In the genomic region with DNA sequence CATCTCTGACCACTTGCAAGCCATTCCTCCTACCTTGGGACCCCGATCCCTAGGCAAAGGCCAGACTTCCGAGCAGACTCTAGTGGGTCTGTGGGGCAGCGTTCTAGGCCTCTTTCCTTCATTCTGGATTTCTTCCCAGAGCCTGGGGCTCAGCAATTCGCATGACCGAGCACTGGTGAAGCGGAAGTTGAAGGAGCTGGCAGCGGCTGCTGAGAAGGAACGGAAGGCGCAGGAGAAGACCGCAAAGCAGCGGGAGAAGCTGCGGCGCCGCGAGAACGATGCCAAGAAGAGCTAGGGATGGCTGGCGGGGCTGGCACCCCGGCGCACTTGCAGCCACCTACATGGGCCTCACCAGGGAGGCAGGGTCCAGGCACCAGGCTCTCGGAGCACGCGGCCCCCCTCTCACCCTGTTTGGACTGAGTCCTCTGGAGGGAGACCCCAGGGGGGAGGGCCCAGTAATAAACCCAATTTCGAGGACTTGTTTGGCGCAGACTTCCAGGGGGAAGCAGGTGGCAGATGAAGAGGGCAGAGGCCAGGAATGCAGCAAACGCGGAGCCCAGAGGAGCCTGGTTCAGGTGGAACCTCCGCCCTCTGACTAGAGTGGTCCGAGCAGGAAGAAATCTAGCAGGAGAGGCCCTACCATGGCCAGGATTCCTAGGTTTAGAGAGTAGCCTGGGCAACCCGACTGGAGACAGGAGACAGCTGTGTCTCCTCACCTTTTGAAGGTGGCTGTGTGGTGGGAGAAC, we compare ENCODE assay signal across 9 mouse cellular contexts. TPM values are rescaled to one million over a fixed set of nuclear protein-coding genes. Genes with fewer than 3 reads are reported as not detected.
DNase-seq lines count a peak whose midpoint lies in the region; ATAC-seq and TF ChIP-seq lines count a peak whose summit lies in the region.
"Had no signal": no experiment of that assay in that cellular context is flagged by ENCODE, and none has a peak within 500 bp of the region (broad histone marks: within the 10 kb centered on the region; RNA-seq: fewer than 3 reads in every experiment).

No protein-coding gene starts in this region.

- peaks cover 64% of the 10 kb centered on the region for H3K36me3 ChIP-seq in embryonic facial prominence, embryonic 12.5 days
- H3K36me3 ChIP-seq in embryonic facial prominence, embryonic 10.5 days (replicated peaks), result peaks cover 74% of the 10 kb centered on the region
- H3K36me3 ChIP-seq in midbrain, postnatal 0 days (ENCODE audit: insufficient read depth, low read length), result peaks cover 54% of the 10 kb centered on the region
- H3K36me3 ChIP-seq in midbrain, embryonic 16.5 days (ENCODE audit: control insufficient read depth, insufficient read depth, low read length), result peaks cover 50% of the 10 kb centered on the region
- peaks cover 42% of the 10 kb centered on the region for H3K36me3 ChIP-seq in hindbrain, postnatal 0 days (ENCODE audit: insufficient read depth, low read length)

- no peak for ATAC-seq in embryonic facial prominence, embryonic 12.5 days (ENCODE audit: insufficient number of reproducible peaks, insufficient read depth, low FRiP score, low TSS enrichment)
- ATAC-seq in midbrain, postnatal 0 days (ENCODE audit: low FRiP score), result no peak
- no peak for ATAC-seq in midbrain, embryonic 16.5 days
- peak; percentile 22; the same call in 1 of the 2 replicates for ATAC-seq in hindbrain, postnatal 0 days
- ATAC-seq in CD4-positive, CD25-positive, alpha-beta regulatory T cell, adult 4 months, result no peak

- H3K9me3 ChIP-seq in embryonic facial prominence, embryonic 12.5 days, result no peaks in the 10 kb centered on the region
- no peaks in the 10 kb centered on the region for H3K9me3 ChIP-seq in embryonic facial prominence, embryonic 10.5 days
- H3K9me3 ChIP-seq in midbrain, postnatal 0 days (ENCODE audit: low read length), result no peaks in the 10 kb centered on the region
- H3K9me3 ChIP-seq in midbrain, embryonic 16.5 days (replicated peaks; ENCODE audit: control insufficient read depth, low read length, poor library complexity, severe bottlenecking), result no peaks in the 10 kb centered on the region
- no peaks in the 10 kb centered on the region for H3K9me3 ChIP-seq in hindbrain, postnatal 0 days (ENCODE audit: low read length)

- H3K27me3 ChIP-seq in embryonic facial prominence, embryonic 12.5 days, result no peaks in the 10 kb centered on the region
- peaks cover 12% of the 10 kb centered on the region for H3K27me3 ChIP-seq in embryonic facial prominence, embryonic 10.5 days (replicated peaks; ENCODE audit: low read depth, poor library complexity, severe bottlenecking)
- H3K27me3 ChIP-seq in midbrain, postnatal 0 days (ENCODE audit: insufficient read depth, low read length), result no peaks in the 10 kb centered on the region
- H3K27me3 ChIP-seq in midbrain, embryonic 16.5 days (ENCODE audit: control insufficient read depth, insufficient read depth, low read depth, low read length), result no peaks in the 10 kb centered on the region
- no peaks in the 10 kb centered on the region for H3K27me3 ChIP-seq in hindbrain, postnatal 0 days (ENCODE audit: insufficient read depth, low read length)

- H3K4me1 ChIP-seq in embryonic facial prominence, embryonic 12.5 days, result no peaks in the 10 kb centered on the region
- H3K4me1 ChIP-seq in embryonic facial prominence, embryonic 10.5 days, result peaks cover 27% of the 10 kb centered on the region
- H3K4me1 ChIP-seq in midbrain, postnatal 0 days (ENCODE audit: insufficient read depth, low read length), result no peaks in the 10 kb centered on the region
- no peaks in the 10 kb centered on the region for H3K4me1 ChIP-seq in midbrain, embryonic 16.5 days (ENCODE audit: control insufficient read depth, insufficient read depth, low read length)
- no peaks in the 10 kb centered on the region for H3K4me1 ChIP-seq in hindbrain, postnatal 0 days (ENCODE audit: insufficient read depth, low read length)

- peak overlapping the region; percentile 20; the same call in 1 of the 2 replicates for H3K27ac ChIP-seq in embryonic facial prominence, embryonic 12.5 days
- no peak overlapping the region for H3K27ac ChIP-seq in embryonic facial prominence, embryonic 10.5 days (replicated peaks)
- no peak overlapping the region for H3K27ac ChIP-seq in midbrain, postnatal 0 days (ENCODE audit: low read depth, low read length)
- H3K27ac ChIP-seq in midbrain, embryonic 16.5 days (ENCODE audit: low read length), result no peak overlapping the region
- H3K27ac ChIP-seq in hindbrain, postnatal 0 days, result peak overlapping the region; percentile 77
- H3K27ac ChIP-seq: macrophage had no signal

- WGBS in embryonic facial prominence, embryonic 12.5 days, result 75% methylated on average over 29 of the region's 29 CpGs
- WGBS in embryonic facial prominence, embryonic 10.5 days, result 76% methylated on average over 29 of the region's 29 CpGs
- 69% methylated on average over 29 of the region's 29 CpGs for WGBS in midbrain, postnatal 0 days
- WGBS in midbrain, embryonic 16.5 days, result 68% methylated on average over 29 of the region's 29 CpGs
- WGBS in hindbrain, postnatal 0 days, result 41% methylated on average over 29 of the region's 29 CpGs

- H3K9ac ChIP-seq in embryonic facial prominence, embryonic 12.5 days, result no peak overlapping the region
- H3K9ac ChIP-seq in midbrain, postnatal 0 days (replicated peaks; ENCODE audit: low read length, poor library complexity, severe bottlenecking), result no peak overlapping the region
- H3K9ac ChIP-seq in midbrain, embryonic 16.5 days (ENCODE audit: low read depth, low read length), result no peak overlapping the region
- no peak overlapping the region for H3K9ac ChIP-seq in hindbrain, postnatal 0 days (replicated peaks; ENCODE audit: low read length)

- DNase-seq in embryonic facial prominence, embryonic 10.5 days (ENCODE audit: low spot score), result no peak
- peak; percentile 84 for DNase-seq in midbrain, postnatal 0 days (ENCODE audit: low spot score)
- DNase-seq in hindbrain, postnatal 0 days (ENCODE audit: low spot score), result peak; percentile 87
- DNase-seq in retina, adult 2 months (ENCODE audit: low read depth, low spot score), result peak; percentile 26
- no peak for DNase-seq in B cell, adult 2 months

- no peak overlapping the region for H3K4me2 ChIP-seq in embryonic facial prominence, embryonic 12.5 days (replicated peaks)
- no peak overlapping the region for H3K4me2 ChIP-seq in midbrain, postnatal 0 days (ENCODE audit: low read depth, low read length, poor library complexity, severe bottlenecking)
- no peak overlapping the region for H3K4me2 ChIP-seq in midbrain, embryonic 16.5 days (ENCODE audit: low read length)
- no peak overlapping the region for H3K4me2 ChIP-seq in hindbrain, postnatal 0 days (ENCODE audit: low read depth, low read length)

- no peak for TF ChIP-seq CTCF in midbrain, postnatal 0 days (IDR thresholded peaks at IDR 0.05)
- TF ChIP-seq CTCF in hindbrain, postnatal 0 days (IDR thresholded peaks at IDR 0.05; ENCODE audit: low read depth), result no peak

- H3K4me3 ChIP-seq in embryonic facial prominence, embryonic 12.5 days, result no peak overlapping the region
- no peak overlapping the region for H3K4me3 ChIP-seq in embryonic facial prominence, embryonic 10.5 days
- H3K4me3 ChIP-seq in midbrain, postnatal 0 days (ENCODE audit: low read depth, low read length), result no peak overlapping the region
- H3K4me3 ChIP-seq in midbrain, embryonic 16.5 days (ENCODE audit: low read depth, low read length), result no peak overlapping the region
- H3K4me3 ChIP-seq in hindbrain, postnatal 0 days (ENCODE audit: low read length), result no peak overlapping the region

RNA-seq across cellular contexts. Expression of a gene that starts 14.9 kb away (rescaled TPM):
- polyA plus RNA-seq in embryonic facial prominence, embryonic 12.5 days (2016; fragmentation: Nextera tagmentation; extraction: Ambion mirVana), result 50.3 and 50.9 TPM in 2 replicates
- 35.5 and 42.5 TPM in 2 replicates for polyA plus RNA-seq in embryonic facial prominence, embryonic 10.5 days (2016; fragmentation: Nextera tagmentation; extraction: Ambion mirVana)
- total RNA-seq in midbrain, postnatal 0 days (2014; rRNA removed), result 221 and 243 TPM in 2 replicates
- polyA plus RNA-seq in midbrain, postnatal 0 days (2015; fragmentation: Nextera tagmentation; extraction: Ambion mirVana), result 158 and 161 TPM in 2 replicates
- polyA plus RNA-seq in midbrain, embryonic 16.5 days (2015; fragmentation: Nextera tagmentation; extraction: Ambion mirVana), result 164 and 171 TPM in 2 replicates
- 216 and 223 TPM in 2 replicates for total RNA-seq in hindbrain, postnatal 0 days (2014; rRNA removed)
- 128 and 137 TPM in 2 replicates for polyA plus RNA-seq in hindbrain, postnatal 0 days (2015; fragmentation: Nextera tagmentation; extraction: Ambion mirVana)
- under 1 TPM; 0.87 to 0.94 TPM for polyA plus RNA-seq in CD4-positive, CD25-positive, alpha-beta regulatory T cell, adult 4 months (2017; shearing (Covaris generic))

RNA-seq across cellular contexts. Expression of a gene that starts 16.5 kb away (rescaled TPM):
- polyA plus RNA-seq in embryonic facial prominence, embryonic 12.5 days (2016; fragmentation: Nextera tagmentation; extraction: Ambion mirVana), result 27.5 and 30.4 TPM in 2 replicates
- 12.9 and 16.0 TPM in 2 replicates for polyA plus RNA-seq in embryonic facial prominence, embryonic 10.5 days (2016; fragmentation: Nextera tagmentation; extraction: Ambion mirVana)
- 14.1 and 18.1 TPM in 2 replicates for total RNA-seq in midbrain, postnatal 0 days (2014; rRNA removed)
- 30.8 and 32.7 TPM in 2 replicates for polyA plus RNA-seq in midbrain, postnatal 0 days (2015; fragmentation: Nextera tagmentation; extraction: Ambion mirVana)
- polyA plus RNA-seq in midbrain, embryonic 16.5 days (2015; fragmentation: Nextera tagmentation; extraction: Ambion mirVana), result 24.1 and 27.5 TPM in 2 replicates
- total RNA-seq in hindbrain, postnatal 0 days (2014; rRNA removed), result 25.0 and 32.0 TPM in 2 replicates
- 46.8 and 49.0 TPM in 2 replicates for polyA plus RNA-seq in hindbrain, postnatal 0 days (2015; fragmentation: Nextera tagmentation; extraction: Ambion mirVana)
- polyA plus RNA-seq in CD4-positive, CD25-positive, alpha-beta regulatory T cell, adult 4 months (2017; shearing (Covaris generic)), result 10 to 100 TPM in 1 of 2 experiments, 1 to 10 TPM in 1; 8.5 to 13.3 TPM

RNA-seq across cellular contexts. Expression of a gene that starts 33.8 kb away (rescaled TPM):
- 14.4 TPM in 2 replicates for polyA plus RNA-seq in embryonic facial prominence, embryonic 12.5 days (2016; fragmentation: Nextera tagmentation; extraction: Ambion mirVana)
- polyA plus RNA-seq in embryonic facial prominence, embryonic 10.5 days (2016; fragmentation: Nextera tagmentation; extraction: Ambion mirVana), result 8.3 and 9.4 TPM in 2 replicates
- 179 and 217 TPM in 2 replicates for total RNA-seq in midbrain, postnatal 0 days (2014; rRNA removed)
- polyA plus RNA-seq in midbrain, postnatal 0 days (2015; fragmentation: Nextera tagmentation; extraction: Ambion mirVana), result 18.2 and 20.4 TPM in 2 replicates
- 18.4 and 19.4 TPM in 2 replicates for polyA plus RNA-seq in midbrain, embryonic 16.5 days (2015; fragmentation: Nextera tagmentation; extraction: Ambion mirVana)
- 170 and 190 TPM in 2 replicates for total RNA-seq in hindbrain, postnatal 0 days (2014; rRNA removed)
- 18.8 and 19.4 TPM in 2 replicates for polyA plus RNA-seq in hindbrain, postnatal 0 days (2015; fragmentation: Nextera tagmentation; extraction: Ambion mirVana)
- polyA plus RNA-seq in CD4-positive, CD25-positive, alpha-beta regulatory T cell, adult 4 months (2017; shearing (Covaris generic)), result 10 to 100 TPM; 18.1 to 21.7 TPM

RNA-seq across cellular contexts. Expression of a gene that starts 48.5 kb away (rescaled TPM):
- 1.5 and 1.8 TPM in 2 replicates for polyA plus RNA-seq in embryonic facial prominence, embryonic 12.5 days (2016; fragmentation: Nextera tagmentation; extraction: Ambion mirVana)
- 0.17 TPM in 1 of 2 replicates, not detected in the other for polyA plus RNA-seq in embryonic facial prominence, embryonic 10.5 days (2016; fragmentation: Nextera tagmentation; extraction: Ambion mirVana)
- not detected in 2 replicates for total RNA-seq in midbrain, postnatal 0 days (2014; rRNA removed)
- polyA plus RNA-seq in midbrain, postnatal 0 days (2015; fragmentation: Nextera tagmentation; extraction: Ambion mirVana), result 0.29 and 0.39 TPM in 2 replicates
- polyA plus RNA-seq in midbrain, embryonic 16.5 days (2015; fragmentation: Nextera tagmentation; extraction: Ambion mirVana), result 0.20 TPM in 1 of 2 replicates, not detected in the other
- total RNA-seq in hindbrain, postnatal 0 days (2014; rRNA removed), result 0.36 and 0.52 TPM in 2 replicates
- 0.26 and 0.28 TPM in 2 replicates for polyA plus RNA-seq in hindbrain, postnatal 0 days (2015; fragmentation: Nextera tagmentation; extraction: Ambion mirVana)
- polyA plus RNA-seq in CD4-positive, CD25-positive, alpha-beta regulatory T cell, adult 4 months (2017; shearing (Covaris generic)), result not detected
- polyA plus RNA-seq: macrophage had no signal

RNA-seq across cellular contexts. Expression of a gene that starts 52.0 kb away (rescaled TPM):
- polyA plus RNA-seq in embryonic facial prominence, embryonic 12.5 days (2016; fragmentation: Nextera tagmentation; extraction: Ambion mirVana), result 10.5 and 10.9 TPM in 2 replicates
- 11.5 and 12.2 TPM in 2 replicates for polyA plus RNA-seq in embryonic facial prominence, embryonic 10.5 days (2016; fragmentation: Nextera tagmentation; extraction: Ambion mirVana)
- 33.2 and 38.3 TPM in 2 replicates for total RNA-seq in midbrain, postnatal 0 days (2014; rRNA removed)
- 11.2 and 12.3 TPM in 2 replicates for polyA plus RNA-seq in midbrain, postnatal 0 days (2015; fragmentation: Nextera tagmentation; extraction: Ambion mirVana)
- 13.7 and 16.6 TPM in 2 replicates for polyA plus RNA-seq in midbrain, embryonic 16.5 days (2015; fragmentation: Nextera tagmentation; extraction: Ambion mirVana)
- total RNA-seq in hindbrain, postnatal 0 days (2014; rRNA removed), result 55.4 and 68.8 TPM in 2 replicates
- 13.2 and 14.4 TPM in 2 replicates for polyA plus RNA-seq in hindbrain, postnatal 0 days (2015; fragmentation: Nextera tagmentation; extraction: Ambion mirVana)
- under 1 TPM; 0.51 to 0.63 TPM for polyA plus RNA-seq in CD4-positive, CD25-positive, alpha-beta regulatory T cell, adult 4 months (2017; shearing (Covaris generic))

Comparison
In these comparisons a context has a peak if more than half of its experiments do, and no peak if none do; other contexts are left out.
1. H3K27ac ChIP-seq: peak in embryonic facial prominence, embryonic 12.5 days (single experiment) and hindbrain, postnatal 0 days (single experiment); none in embryonic facial prominence, embryonic 10.5 days (single experiment), midbrain, postnatal 0 days (single experiment) and midbrain, embryonic 16.5 days (single experiment).
2. DNase-seq: peak in midbrain, postnatal 0 days (single experiment), hindbrain, postnatal 0 days (single experiment) and retina, adult 2 months (single experiment); none in embryonic facial prominence, embryonic 10.5 days (single experiment) and B cell, adult 2 months (0 of 2).
3. RNA of a gene that starts 14.9 kb away (polyA plus RNA-seq): 164 to 171 TPM in midbrain, embryonic 16.5 days, 158 to 161 TPM in midbrain, postnatal 0 days, 128 to 137 TPM in hindbrain, postnatal 0 days, 50.3 to 50.9 TPM in embryonic facial prominence, embryonic 12.5 days and 35.5 to 42.5 TPM in embryonic facial prominence, embryonic 10.5 days; 0.87 to 0.94 TPM in CD4-positive, CD25-positive, alpha-beta regulatory T cell, adult 4 months; every median in the first group is over 10 times any median in the second.